Mouse (Mus musculus): ENCODE data around the gene Nck1. TPM values are rescaled to one million over a fixed set of nuclear protein-coding genes. Genes with fewer than 3 reads are reported as not detected.
A peak's percentile ranks its signal among the peaks of the same experiment; 100 is the strongest.

The Nck1 gene
- polyA plus RNA-seq, 1 experiment from 2014 or later, result 116 TPM

GRCm38 (mm10) chr9:100535618-100536262, 10.2 kb downstream of the Nck1 start:
- DNase-seq (ENCODE audit: low spot score), result no peak

- DNase-seq (ENCODE audit: low spot score), result no peak
Observed at GRCm38 (mm10) chr9:100534686-100535085, 11.2 kb downstream of the Nck1 start.

- DNase-seq (ENCODE audit: low spot score), result no peak
Observed at GRCm38 (mm10) chr9:100532847-100533505, 13.0 kb downstream of the Nck1 start.

- no peak for DNase-seq (ENCODE audit: low spot score)
Observed at GRCm38 (mm10) chr9:100531296-100531695, 14.6 kb downstream of the Nck1 start.

- no peak for DNase-seq (ENCODE audit: low spot score)
Observed at GRCm38 (mm10) chr9:100525225-100525624, 20.7 kb downstream of the Nck1 start.

- peak; percentile 43 for DNase-seq (ENCODE audit: low spot score)
Observed at GRCm38 (mm10) chr9:100522029-100522428, 23.9 kb downstream of the Nck1 start.

- DNase-seq (ENCODE audit: low spot score), result peak; percentile 49
Observed at GRCm38 (mm10) chr9:100520586-100520985, 25.3 kb downstream of the Nck1 start.

- DNase-seq (ENCODE audit: low spot score), result peak; percentile 12
Observed at GRCm38 (mm10) chr9:100520012-100520411, 25.9 kb downstream of the Nck1 start.

GRCm38 (mm10) chr9:100507581-100507980, 38.4 kb downstream of the Nck1 start:
- DNase-seq (ENCODE audit: low spot score), result no peak

GRCm38 (mm10) chr9:100506652-100507051, 39.3 kb downstream of the Nck1 start:
- DNase-seq (ENCODE audit: low spot score), result no peak

- no peak for DNase-seq (ENCODE audit: low spot score)
Observed at GRCm38 (mm10) chr9:100505498-100505897, 40.4 kb downstream of the Nck1 start.

- peak; percentile 42 for DNase-seq (ENCODE audit: low spot score)
Observed at GRCm38 (mm10) chr9:100493611-100494261, 52.2 kb downstream of the Nck1 start.

- no peak for DNase-seq (ENCODE audit: low spot score)
Observed at GRCm38 (mm10) chr9:100491424-100491823, 54.5 kb downstream of the Nck1 start.

- DNase-seq (ENCODE audit: low spot score), result no peak
Observed at GRCm38 (mm10) chr9:100488969-100489368, 57.0 kb downstream of the Nck1 start.

- DNase-seq (ENCODE audit: low spot score), result no peak
Observed at GRCm38 (mm10) chr9:100488056-100488713, 57.7 kb downstream of the Nck1 start.

GRCm38 (mm10) chr9:100486431-100486830, 59.5 kb downstream of the Nck1 start, which contains the start of gene Il20rb:
Gene Il20rb, minus strand, starts transcription at chr9:100486788.
- no peak for DNase-seq (ENCODE audit: low spot score)

- no peak for DNase-seq (ENCODE audit: low spot score)
Observed at GRCm38 (mm10) chr9:100483318-100483717, 62.6 kb downstream of the Nck1 start.

GRCm38 (mm10) chr9:100481626-100482025, 64.3 kb downstream of the Nck1 start:
- no peak for DNase-seq (ENCODE audit: low spot score)

GRCm38 (mm10) chr9:100474056-100474455, 71.9 kb downstream of the Nck1 start:
- DNase-seq (ENCODE audit: low spot score), result no peak

- DNase-seq (ENCODE audit: low spot score), result no peak
Observed at GRCm38 (mm10) chr9:100473361-100473760, 72.6 kb downstream of the Nck1 start.

- DNase-seq (ENCODE audit: low spot score), result no peak
Observed at GRCm38 (mm10) chr9:100472931-100473330, 73.0 kb downstream of the Nck1 start.

GRCm38 (mm10) chr9:100471605-100471953, 74.4 kb downstream of the Nck1 start:
- no peak for DNase-seq (ENCODE audit: low spot score)

All from thymus, postnatal 0 days (tissue).